Mouse (Mus musculus) ES-E14 (cell line): ENCODE results near the gene Scgn. TPM values are rescaled to one million over a fixed set of nuclear protein-coding genes. Genes with fewer than 3 reads are reported as not detected.
A peak's percentile ranks its signal among the peaks of the same experiment; 100 is the strongest.

Experiments
- DNase-seq: peaks from one replicate; pipeline ENCODE4 v3.0.0-alpha.2; 2013; ENCODE audit warnings: low read depth, low spot score
- H3K27ac ChIP-seq: 2 replicates; pipeline ENCODE4 v1.5.1; 2012; ENCODE audit warnings: low read depth, mild to moderate bottlenecking, low read length, moderate library complexity, mixed read lengths; ENCODE audit not compliant: poor library complexity, insufficient read depth, severe bottlenecking
- H3K36me3 ChIP-seq: 2 replicates; pipeline ENCODE4 v1.6.1; 2012; ENCODE audit warnings: mild to moderate bottlenecking, low read length, moderate library complexity, mixed read lengths; ENCODE audit not compliant: control insufficient read depth, poor library complexity, insufficient read depth, severe bottlenecking
- H3K4me1 ChIP-seq, 2 experiments: fragments of 150-350 bp in 1 of 2; sonication (generic) in 1 of 2; 2 replicates each; pipeline ENCODE4 v1.6.1; 2012; ENCODE audit warnings: low read length in 2 of 2, mild to moderate bottlenecking in 1 of 2, mixed read lengths in 1 of 2; ENCODE audit not compliant: control insufficient read depth in 2 of 2, insufficient read depth in 2 of 2, poor library complexity in 1 of 2
- H3K4me3 ChIP-seq, 2 experiments: fragments of 150-350 bp in 1 of 2; sonication (generic) in 1 of 2; 2 replicates each; pipeline ENCODE4 v1.5.1; 2012; ENCODE audit warnings: low read length in 2 of 2, low read depth in 1 of 2, mild to moderate bottlenecking in 1 of 2, mixed read lengths in 1 of 2; ENCODE audit not compliant: insufficient read depth in 1 of 2, poor library complexity in 1 of 2, severe bottlenecking in 1 of 2
- H3K9ac ChIP-seq: 2 replicates; pipeline ENCODE4 v1.6.1; 2012; ENCODE audit warnings: low read depth, mild to moderate bottlenecking, low read length, mixed read lengths; ENCODE audit not compliant: poor library complexity, insufficient read depth, severe bottlenecking
- H3K9me3 ChIP-seq: fragments of 150-350 bp; sonication (generic); 2 replicates; pipeline ENCODE4 v1.6.1; 2012; ENCODE audit warnings: low read depth, mild to moderate bottlenecking, low read length; ENCODE audit not compliant: control insufficient read depth, insufficient read depth
- CHD2 ChIP-seq: IDR thresholded peaks from 2 replicates; pipeline ENCODE4 v1.6.1; 2014; ENCODE audit warnings: mild to moderate bottlenecking, low read depth, low read length, inconsistent platforms
- HCFC1 ChIP-seq: IDR thresholded peaks from 2 replicates; pipeline ENCODE4 v1.6.1; 2012; ENCODE audit warnings: low read length, inconsistent platforms, borderline replicate concordance; ENCODE audit not compliant: insufficient read depth
- MAFK ChIP-seq: IDR thresholded peaks from 2 replicates; pipeline ENCODE4 v1.6.1; 2014; ENCODE audit warnings: mild to moderate bottlenecking, low read depth, low read length, inconsistent platforms; ENCODE audit not compliant: insufficient read depth
- ZC3H11A ChIP-seq: IDR thresholded peaks from 2 replicates; pipeline ENCODE4 v1.6.1; 2012; ENCODE audit warnings: low read depth, mild to moderate bottlenecking, inconsistent platforms, low read length, borderline replicate concordance
- ZNF384 ChIP-seq: IDR thresholded peaks from 2 replicates; pipeline ENCODE4 v1.6.1; 2012; ENCODE audit warnings: low read depth, low read length, inconsistent platforms
- in situ Hi-C, 2 experiments: fragments of 600-800 bp; cut with MboI; formaldehyde crosslinking; loops; one replicate each; pipeline ENCODE4 v1.15.1; 2025; ENCODE audit warnings: low sequenced_read_pairs in 2 of 2, inconsistent platforms in 1 of 2; ENCODE audit not compliant: unreplicated experiment in 2 of 2
- total RNA-seq: library from RNA; depleted of rRNA; stranded (reverse); fragments of 300-350 nt; gene quantifications from 2 replicates; pipeline ENCODE4 v1.2.3, GENCODE M21; 2012

Scgn gene
- total RNA-seq, 1 experiment, result not detected

DNA sequence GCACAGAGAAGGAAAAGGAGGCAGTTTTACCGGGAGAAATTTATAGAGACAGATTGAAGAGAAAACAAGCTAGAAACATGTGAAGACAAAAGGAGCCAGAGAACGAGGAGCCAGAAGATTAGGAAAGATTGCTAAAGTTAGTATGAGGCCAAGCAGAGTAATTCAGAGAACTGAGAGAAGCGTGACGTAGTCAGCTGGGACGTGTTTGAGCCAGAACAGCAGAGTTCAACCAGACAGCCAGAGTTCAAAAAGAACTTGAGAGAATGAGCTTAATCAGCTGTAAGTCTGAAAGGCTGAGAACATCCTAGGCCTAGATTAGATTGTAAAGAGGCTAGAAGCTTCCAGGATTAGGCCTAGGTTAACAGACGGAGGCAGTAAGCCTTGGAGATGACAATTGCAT lies 50.7 kb downstream of the Scgn start:
- DNase-seq, result no peak

DNA sequence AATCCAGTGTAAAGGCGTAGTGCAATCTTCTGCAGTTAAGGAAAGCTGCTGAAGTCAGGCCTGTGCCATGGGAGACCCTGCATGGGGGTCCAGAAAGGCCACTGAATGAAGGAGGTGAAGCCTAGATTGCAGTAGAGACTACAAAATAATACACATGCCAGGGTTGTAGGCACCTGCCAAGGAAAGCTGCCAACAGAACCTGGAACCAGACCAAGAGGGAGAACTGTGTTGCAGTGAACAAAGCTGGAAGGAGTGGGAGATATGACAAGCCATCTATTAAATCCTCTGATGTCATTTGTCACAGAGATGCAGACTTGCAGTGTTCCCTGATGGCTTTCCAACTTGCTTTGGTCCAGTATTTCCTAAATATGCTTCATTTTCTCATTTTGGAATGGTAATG lies 52.3 kb downstream of the Scgn start:
- Histone ChIP-seq H3K36me3 (no peaks in the 10 kb centered on the region), H3K4me3 (no peak overlapping the region), H3K9ac (no peak overlapping the region), H3K4me1 (peaks cover 0 to 6% of the 10 kb centered on the region in 2 experiments; a peak in 1 of 4 replicates), H3K27ac (no peak overlapping the region), H3K9me3 (no peaks in the 10 kb centered on the region)
- no peak for DNase-seq
- in situ Hi-C loops, result no loop called here
- TF ChIP-seq CHD2, result no peak
- TF ChIP-seq ZC3H11A, result no peak
- no peak for TF ChIP-seq HCFC1
- TF ChIP-seq ZNF384, result no peak
- no peak for TF ChIP-seq MAFK

More for the DNA sequence above, 50.7 kb downstream of the Scgn start:
- Histone ChIP-seq H3K36me3 (no peaks in the 10 kb centered on the region), H3K4me1 (no peaks in the 10 kb centered on the region), H3K4me3 (no peak overlapping the region), H3K27ac (no peak overlapping the region), H3K9me3 (no peaks in the 10 kb centered on the region), H3K9ac (no peak overlapping the region)
- in situ Hi-C loops, result no loop called here
- TF ChIP-seq HCFC1 (no peak), ZC3H11A (no peak)

DNA sequence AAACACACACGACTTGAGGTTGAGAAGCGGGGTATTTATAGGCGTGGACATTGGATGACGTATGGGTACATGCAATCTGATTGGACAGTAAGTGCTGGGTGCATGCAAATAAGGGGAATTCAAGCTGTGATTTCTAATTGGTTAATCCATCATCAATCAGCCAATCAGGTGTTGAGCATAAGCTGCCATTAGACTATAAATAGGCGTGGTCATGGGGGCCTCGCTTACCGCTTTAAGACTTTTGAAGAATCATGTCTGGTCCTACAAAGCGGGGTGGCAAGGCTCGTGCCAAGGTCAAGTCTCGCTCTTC lies 56.8 kb downstream of the Scgn start, which contains the start of gene Hist1h2aa:
TSS of gene Hist1h2aa (plus strand) at position 252 of the 310 bp plus-strand sequence.
- in situ Hi-C loops, result no loop called here
- TF ChIP-seq CHD2 (peak; percentile 72; the same call in 1 of the 2 replicates), ZC3H11A (no peak)
- no peak within 1 kb of the TSS for H3K27ac ChIP-seq
- no peaks in the 10 kb centered on the region for H3K9me3 ChIP-seq
- no peaks in the 10 kb centered on the region for H3K36me3 ChIP-seq
- DNase-seq, result peak; percentile 59
- peaks cover 0 to 6% of the 10 kb centered on the region in 2 experiments; a peak in 1 of 4 replicates for H3K4me1 ChIP-seq
- H3K9ac ChIP-seq, result no peak within 1 kb of the TSS
- H3K4me3 ChIP-seq, result peak within 1 kb of the TSS; percentile 3 to 47; a peak in 2 of 4 replicates

DNA sequence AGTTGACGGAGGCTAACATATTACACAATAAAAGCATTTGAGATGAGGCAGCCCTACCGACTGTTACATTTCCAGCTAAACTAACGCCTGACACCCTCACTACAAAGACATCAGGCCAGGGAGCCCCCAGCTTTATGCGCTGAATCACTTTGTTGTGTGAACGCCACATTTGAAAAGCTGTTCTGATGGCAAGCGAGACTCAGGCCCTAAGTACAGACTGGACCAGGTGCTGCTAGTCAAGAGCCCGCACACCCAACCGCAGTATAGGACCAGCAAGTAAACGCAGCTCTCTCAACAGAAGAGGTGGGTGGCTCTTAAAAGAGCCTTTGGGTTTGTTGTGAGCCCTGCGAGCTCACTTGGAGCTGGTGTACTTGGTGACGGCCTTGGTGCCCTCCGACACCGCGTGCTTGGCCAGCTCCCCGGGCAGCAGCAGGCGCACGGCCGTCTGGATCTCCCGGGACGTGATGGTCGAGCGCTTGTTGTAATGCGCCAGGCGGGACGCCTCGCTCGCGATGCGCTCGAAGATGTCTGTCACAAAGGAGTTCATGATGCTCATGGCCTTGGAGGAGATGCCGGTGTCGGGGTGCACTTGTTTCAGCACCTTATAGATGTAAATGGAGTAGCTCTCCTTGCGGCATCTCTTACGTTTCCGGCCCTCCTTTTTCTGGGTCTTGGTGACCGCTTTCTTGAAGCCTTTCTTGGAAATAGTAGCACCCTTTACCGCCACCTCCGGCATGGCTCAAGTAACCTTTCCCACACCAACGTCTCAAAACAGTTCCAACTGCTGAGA lies 57.4 kb downstream of the Scgn start, which contains the start of gene Hist1h2ba:
TSS of gene Hist1h2ba (minus strand) at position 736 of the 790 bp plus-strand sequence.
- no peak within 1 kb of the TSS for H3K9ac ChIP-seq
- peak; percentile 8 for DNase-seq
- TF ChIP-seq ZC3H11A, result no peak
- TF ChIP-seq CHD2, result no peak
- no peak for TF ChIP-seq HCFC1
- no peak for TF ChIP-seq MAFK
- TF ChIP-seq ZNF384, result no peak
- H3K36me3 ChIP-seq, result no peaks in the 10 kb centered on the region
- H3K4me3 ChIP-seq, result peak within 1 kb of the TSS; percentile 3 to 47; a peak in 2 of 4 replicates
- H3K9me3 ChIP-seq, result no peaks in the 10 kb centered on the region
- in situ Hi-C loops, result no loop called here
- H3K27ac ChIP-seq, result no peak within 1 kb of the TSS
- H3K4me1 ChIP-seq, result peaks cover 0 to 6% of the 10 kb centered on the region in 2 experiments; a peak in 1 of 4 replicates

DNA sequence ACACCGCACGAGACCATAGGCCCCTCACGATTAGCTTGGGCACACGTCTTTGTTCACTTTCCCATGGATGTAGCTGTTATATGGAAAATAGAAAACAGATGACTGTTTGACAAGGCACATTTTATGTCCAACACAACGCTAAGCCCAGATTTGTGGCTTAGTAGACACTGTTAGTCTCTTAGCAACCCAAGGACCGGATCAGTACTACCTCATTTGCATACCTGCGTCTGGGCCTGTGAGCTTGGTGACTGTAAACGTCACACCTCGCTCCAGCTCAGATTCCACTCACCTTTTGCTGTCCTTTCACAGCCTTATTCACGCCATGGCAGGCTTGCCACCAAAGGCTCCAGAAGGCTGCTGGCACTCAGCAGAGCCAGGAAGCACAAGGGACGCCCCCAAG lies 60.1 kb downstream of the Scgn start:
- no peaks in the 10 kb centered on the region for H3K36me3 ChIP-seq
- in situ Hi-C loops, result no loop called here
- TF ChIP-seq MAFK (no peak), ZC3H11A (no peak), HCFC1 (no peak), ZNF384 (no peak), CHD2 (no peak)
- no peak for DNase-seq
- H3K27ac ChIP-seq, result no peak overlapping the region
- H3K4me3 ChIP-seq, result no peak overlapping the region
- no peak overlapping the region for H3K9ac ChIP-seq
- peaks cover 0 to 6% of the 10 kb centered on the region in 2 experiments; a peak in 1 of 4 replicates for H3K4me1 ChIP-seq
- no peaks in the 10 kb centered on the region for H3K9me3 ChIP-seq
